Mouse (Mus musculus) ovary, adult 2 months (tissue): ENCODE measurements around the gene Scn3b. TPM values are rescaled to one million over a fixed set of nuclear protein-coding genes. Genes with fewer than 3 reads are reported as not detected.

Experiments used
- polyA plus RNA-seq: library from polyadenylated mRNA; depleted of rRNA; stranded (reverse); fragments of >200 nt; gene quantifications from 2 replicates; pipeline ENCODE4 v1.2.3, GENCODE M21; 2012; rRNA removed

Scn3b gene
- polyA plus RNA-seq: 0.77 and 0.97 TPM in 2 replicates

GRCm38 (mm10) chr9:40269103-40269861, at the start of gene Scn3b:
Gene Scn3b (plus strand): TSS chr9:40269217.

Other genes with a start within 250 kb of the Scn3b start
- not detected in 2 replicates for gene Olfr981, start 247.8 kb upstream of the Scn3b start, polyA plus RNA-seq
- gene Olfr982, start 195.4 kb upstream of the Scn3b start, polyA plus RNA-seq: not detected in 2 replicates
- not detected in 2 replicates for gene Olfr983, start 175.6 kb upstream of the Scn3b start, polyA plus RNA-seq
- gene Olfr984, start 155.0 kb upstream of the Scn3b start, polyA plus RNA-seq: not detected in 2 replicates
- not detected in 2 replicates for gene Olfr985, start 139.0 kb upstream of the Scn3b start, polyA plus RNA-seq
- not detected in 2 replicates for gene Tmem225, start 121.1 kb upstream of the Scn3b start, polyA plus RNA-seq
- gene Olfr986, start 88.3 kb upstream of the Scn3b start, polyA plus RNA-seq: not detected in 2 replicates
- gene Zfp202, start 76.9 kb upstream of the Scn3b start, polyA plus RNA-seq: 2.0 and 2.4 TPM in 2 replicates